Mouse (Mus musculus) lung, adult 2 months (tissue): ENCODE results near the gene Uqcrh.

ENCODE experiments used
- CTCF ChIP-seq: fragments of 200-500 bp; IDR thresholded peaks from 2 replicates; pipeline ENCODE4 v1.5.1; 2011; ENCODE audit warnings: mild to moderate bottlenecking, low read length, control low read depth; ENCODE audit not compliant: insufficient read depth
- POLR2A ChIP-seq: fragments of 200-500 bp; IDR thresholded peaks from 2 replicates; pipeline ENCODE4 v1.6.1; 2011; ENCODE audit warnings: low read depth, mild to moderate bottlenecking, control low read depth, low read length, borderline replicate concordance; ENCODE audit errors: extremely low read depth

DNA sequence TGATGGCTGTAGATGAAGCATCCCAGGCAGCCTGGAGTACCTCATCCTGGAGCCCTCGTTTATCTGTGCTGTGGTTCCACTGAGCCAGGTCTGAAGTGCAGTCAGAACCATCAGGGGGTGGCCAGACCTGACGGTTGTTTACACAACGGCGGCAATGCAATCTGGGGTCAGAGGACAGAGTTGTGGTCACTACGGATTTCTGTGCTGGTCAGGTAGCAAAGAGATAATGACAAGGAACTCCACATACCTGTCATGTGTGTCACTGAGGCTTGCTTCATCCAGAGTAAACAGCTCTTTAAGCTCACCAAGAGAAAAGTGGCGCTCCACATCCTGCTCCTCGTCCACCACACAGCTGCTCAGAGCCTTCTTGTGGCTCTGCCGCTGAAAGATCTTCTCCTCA, 22.3 kb upstream of the Uqcrh start:
- TF ChIP-seq CTCF (no peak), POLR2A (no peak)
